Mouse (Mus musculus): ENCODE measurements around the gene Arl8b.

DNA sequence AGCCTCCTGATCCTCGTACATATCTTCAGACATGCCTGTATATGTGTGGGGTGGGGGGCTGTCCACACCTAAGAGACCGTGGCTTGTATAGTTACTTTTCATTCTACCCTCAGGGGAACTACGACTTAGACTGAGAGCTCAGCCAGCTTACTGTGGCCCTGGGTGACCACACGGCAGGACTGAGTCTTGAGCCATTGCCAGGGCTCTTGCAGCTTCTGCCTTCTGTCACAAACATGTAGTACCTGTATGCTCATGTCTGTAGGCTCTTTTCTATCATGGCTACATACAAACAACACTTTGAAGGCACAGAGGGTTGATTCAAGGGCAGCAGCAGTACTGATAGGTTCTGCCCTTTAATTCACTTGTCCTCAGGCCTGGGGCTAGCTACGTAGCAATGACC lies 70.1 kb downstream of the Arl8b start:
- no peak for TF ChIP-seq CTCF (IDR thresholded peaks at IDR 0.05; ENCODE audit: low read depth)
- no peak for TF ChIP-seq EP300 (IDR thresholded peaks at IDR 0.05; ENCODE audit: low read depth)
